Mouse (Mus musculus) cerebellum, postnatal 36 days (tissue): ENCODE measurements at regions not wholly inside any gene's neighbourhood (a gene's known extent, or its start where the extent isn't known, plus 50 kb on each side); places are given as distances from the start of the nearest gene placed in this dataset.
"Not testable (repeated sequence)": the region's sequence is repeated elsewhere in the genome, so short reads cannot be mapped to it uniquely, and the experiment has no call there.

Experiments
- DNase-seq, 2 experiments: peaks; one replicate each; pipeline ENCODE4 v3.0.0; 2021 to 2022; ENCODE audit warnings: mixed read lengths in 2 of 2

DNA sequence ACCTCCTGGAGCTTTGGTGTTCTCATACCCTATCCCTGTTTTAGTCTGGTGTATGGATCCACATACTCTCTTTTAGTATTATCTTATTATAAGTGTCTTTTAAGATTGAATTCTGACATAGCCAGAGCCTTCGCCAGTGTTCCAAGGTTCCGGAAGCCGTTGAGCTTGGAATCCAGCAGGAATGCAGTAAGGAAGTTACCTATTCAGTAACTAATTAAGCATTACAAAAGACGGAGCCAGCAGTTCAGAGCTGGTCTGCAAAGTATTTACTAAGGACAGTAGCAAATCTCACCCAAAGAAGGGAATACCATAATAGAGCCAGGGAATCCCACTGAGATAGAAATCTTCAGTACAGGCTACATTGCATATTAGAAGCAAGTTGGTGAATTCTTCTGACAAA is 93.7 kb upstream of the Ghr start:
- not testable (repeated sequence) for DNase-seq

DNA sequence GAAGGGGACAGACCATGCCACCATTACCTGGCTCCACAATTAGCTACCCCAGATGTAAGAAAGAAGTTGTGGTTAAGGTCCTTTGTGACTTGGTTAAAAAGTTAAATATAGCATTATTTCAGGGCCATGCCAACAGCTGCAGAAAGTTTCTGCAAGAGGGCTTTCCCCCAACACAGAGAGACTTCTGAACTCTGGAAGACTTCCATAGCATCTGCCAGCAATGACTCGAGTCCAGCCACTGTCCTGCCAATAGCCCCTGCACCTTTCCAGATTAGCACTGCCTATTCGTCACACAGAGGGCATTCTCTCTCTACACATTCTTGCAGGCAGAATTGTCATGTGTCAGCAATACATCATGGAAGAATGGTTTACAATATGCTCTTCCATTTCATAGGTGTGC is 89.3 kb upstream of the Ghr start:
- no peak for DNase-seq

DNA sequence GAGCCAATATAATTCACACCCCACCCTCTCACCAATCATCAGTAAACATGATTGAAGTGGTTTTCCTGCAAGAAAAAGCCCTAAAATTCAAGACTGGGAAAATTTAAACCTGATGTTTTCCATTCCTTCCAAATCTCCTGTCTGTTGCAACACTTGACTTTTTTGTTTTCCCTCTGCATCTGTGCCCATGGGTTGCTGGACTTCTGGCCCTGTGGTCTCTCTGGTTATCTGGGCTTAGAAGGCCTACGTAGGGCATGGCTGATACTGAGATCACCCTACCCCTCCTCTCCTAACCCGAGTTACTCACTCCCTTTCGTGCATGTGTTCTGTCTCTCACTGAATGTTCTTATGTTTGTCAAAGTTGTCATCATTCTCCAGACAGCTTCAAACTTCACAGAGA is 87.9 kb upstream of the Ghr start:
- no peak for DNase-seq

DNA sequence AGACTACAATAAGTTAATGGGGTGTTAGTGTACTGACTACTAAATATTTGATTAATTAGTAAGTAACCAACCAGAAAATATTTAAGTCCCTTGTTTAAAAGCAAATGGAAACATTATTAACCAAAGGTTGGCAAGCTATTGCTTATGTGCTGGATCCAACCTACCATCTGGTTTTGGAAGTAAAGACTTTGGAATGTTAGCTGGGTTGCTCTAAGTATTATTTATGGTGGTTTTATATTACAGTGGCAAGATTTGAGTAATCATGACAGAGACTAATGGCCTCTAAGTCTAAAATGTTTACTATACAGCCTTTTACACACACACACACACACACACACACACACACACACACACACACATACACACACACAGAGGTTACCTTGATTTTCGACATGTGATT is 86.1 kb upstream of the Ghr start:
- DNase-seq: no peak

DNA sequence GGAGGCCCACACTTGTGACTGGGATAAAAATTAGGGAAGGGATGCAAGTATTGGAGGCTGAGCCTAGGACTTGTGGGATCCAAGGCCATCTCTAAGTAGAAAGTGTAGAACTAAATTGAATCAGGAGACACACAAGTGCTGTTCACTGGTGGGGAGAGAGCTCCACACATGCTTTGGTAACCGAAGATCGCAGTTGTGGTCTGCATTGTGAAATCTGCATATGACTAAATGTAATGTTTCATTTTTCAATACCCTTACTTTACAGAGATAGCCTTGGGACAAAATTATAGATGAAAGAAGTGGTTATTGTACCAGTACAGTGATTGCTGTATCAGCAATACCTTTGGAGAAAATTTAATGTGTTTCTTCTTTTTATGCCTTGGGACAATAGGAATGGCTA is 85.6 kb upstream of the Ghr start:
- DNase-seq: no peak

DNA sequence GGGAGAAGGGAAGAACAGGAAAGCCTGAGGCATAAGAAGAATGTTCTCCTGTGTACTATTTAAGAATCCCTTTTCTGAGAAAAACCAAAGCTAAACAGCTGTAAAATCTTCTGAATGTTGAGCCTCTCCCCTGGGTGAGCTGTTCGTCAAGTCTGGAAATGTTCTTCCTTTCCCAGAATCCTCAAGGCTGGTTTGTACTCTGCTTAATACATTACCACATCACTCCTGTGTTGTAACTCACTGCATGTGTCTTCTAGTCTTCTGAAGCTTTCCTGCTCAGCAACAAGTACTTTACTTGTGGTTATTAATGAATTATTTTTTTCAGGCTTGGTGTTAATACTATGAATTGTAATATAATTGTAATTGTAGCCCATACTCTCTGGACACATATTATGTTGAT is 65.4 kb upstream of the Ghr start:
- DNase-seq: no peak

DNA sequence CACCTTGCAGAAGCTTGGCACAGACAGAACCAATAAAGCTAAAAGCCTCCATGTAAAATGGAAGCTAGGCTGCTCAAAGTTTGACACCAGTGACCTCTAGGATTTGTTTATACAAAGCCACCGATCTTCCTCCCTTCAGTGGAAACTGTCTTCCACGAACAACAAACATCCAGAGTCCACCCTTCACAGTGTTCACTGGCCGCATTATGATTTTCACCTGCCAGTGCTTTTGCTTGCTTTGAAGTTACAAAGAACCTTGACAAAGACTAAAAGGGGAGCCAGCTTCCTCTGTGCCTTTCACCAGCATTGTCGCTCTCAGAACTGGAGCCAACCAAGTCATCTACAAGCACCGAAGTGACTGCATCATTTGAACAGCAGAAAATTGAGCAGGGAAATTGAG is 56.8 kb upstream of the Ghr start:
- DNase-seq: no peak
